Comparison of ENCODE assay signal across 17 mouse cellular contexts in genomic region chr9:27188677-27189241, GRCm38 (mm10). TPM values are rescaled to one million over a fixed set of nuclear protein-coding genes. Genes with fewer than 3 reads are reported as not detected.
"Had no signal": no experiment of that assay in that cellular context is flagged by ENCODE, and none has a peak within 500 bp of the region (broad histone marks: within the 10 kb centered on the region; RNA-seq: fewer than 3 reads in every experiment).

No protein-coding gene starts in this region.

- ATAC-seq: liver, postnatal 0 days; lung, postnatal 0 days; midbrain, embryonic 13.5 days; midbrain, embryonic 15.5 days had no signal

- H3K4me3 ChIP-seq: lung, embryonic 15.5 days; megakaryocyte, embryonic 14.5 days; midbrain, embryonic 13.5 days; midbrain, embryonic 15.5 days; neural tube, embryonic 12.5 days; stomach, embryonic 15.5 days had no signal

- H3K9me3 ChIP-seq: lung, embryonic 15.5 days; megakaryocyte, embryonic 14.5 days; midbrain, embryonic 13.5 days; midbrain, embryonic 15.5 days; neural tube, embryonic 12.5 days; stomach, embryonic 15.5 days had no signal

- H3K4me2 ChIP-seq: lung, embryonic 15.5 days; midbrain, embryonic 13.5 days; midbrain, embryonic 15.5 days; neural tube, embryonic 12.5 days; stomach, embryonic 15.5 days had no signal

- DNase-seq: liver, postnatal 0 days; lung, adult 2 months; lung, postnatal 14 days; lung, postnatal 36 days; right cerebral cortex, postnatal 14 days; thymus, adult 2 months; thymus, postnatal 25 days; thymus, postnatal 4 days had no signal

- H3K27ac ChIP-seq: lung, embryonic 15.5 days; macrophage; midbrain, embryonic 13.5 days; midbrain, embryonic 15.5 days; neural tube, embryonic 12.5 days; stomach, embryonic 15.5 days; stomach, postnatal 0 days had no signal

- H3K9ac ChIP-seq: liver, postnatal 0 days; lung, embryonic 15.5 days; midbrain, embryonic 13.5 days; midbrain, embryonic 15.5 days; neural tube, embryonic 12.5 days; stomach, embryonic 15.5 days had no signal

- H3K27me3 ChIP-seq: lung, embryonic 15.5 days; midbrain, embryonic 15.5 days; neural tube, embryonic 12.5 days; stomach, embryonic 15.5 days had no signal

- H3K36me3 ChIP-seq: lung, embryonic 15.5 days; midbrain, embryonic 13.5 days; midbrain, embryonic 15.5 days; neural tube, embryonic 12.5 days; stomach, embryonic 15.5 days had no signal

RNA-seq across cellular contexts. Expression of gene Jam3, which starts 33.5 kb away (rescaled TPM):
- polyA plus RNA-seq: macrophage had no signal
